Mouse (Mus musculus) brain, embryonic 14.5 days (tissue): ENCODE results near the gene Sept1.

Source experiments
- CTCF ChIP-seq: fragments of 200-500 bp; IDR thresholded peaks from 2 replicates; pipeline ENCODE4 v1.5.1; 2012; ENCODE audit warnings: inconsistent platforms, mild to moderate bottlenecking, moderate library complexity, borderline replicate concordance; ENCODE audit not compliant: insufficient read depth, insufficient read length; ENCODE audit errors: extremely low read depth
- POLR2A ChIP-seq: fragments of 200-500 bp; IDR thresholded peaks from 2 replicates; pipeline ENCODE4 v1.6.1; 2012; ENCODE audit warnings: mild to moderate bottlenecking, inconsistent platforms, borderline replicate concordance; ENCODE audit not compliant: poor library complexity, insufficient read depth, insufficient read length, severe bottlenecking; ENCODE audit errors: extremely low read depth

DNA sequence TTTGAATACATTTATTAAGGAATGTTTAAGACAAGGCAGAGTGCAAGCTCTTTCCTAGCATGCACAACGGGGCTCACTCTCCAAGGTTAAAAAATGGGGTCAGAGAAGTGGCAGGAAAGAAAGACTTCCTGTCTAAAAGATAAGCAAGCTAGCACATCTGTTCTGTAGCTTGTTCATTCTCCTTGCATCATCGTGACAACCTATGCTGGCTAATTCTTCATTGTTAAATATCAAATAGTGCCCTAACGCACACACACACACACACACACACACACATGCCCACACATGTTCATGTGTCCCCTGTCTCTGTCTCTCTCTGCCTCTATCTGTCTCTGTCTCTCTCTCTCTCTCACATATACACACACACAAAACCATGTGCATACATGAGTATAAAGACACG lies 48.2 kb upstream of the Sept1 start:
- TF ChIP-seq CTCF (no peak), POLR2A (no peak)
